Mouse (Mus musculus) thymus, postnatal 10 days (tissue): ENCODE measurements at regions not wholly inside any gene's neighbourhood (a gene's known extent, or its start where the extent isn't known, plus 50 kb on each side); places are given as distances from the start of the nearest gene placed in this dataset.
"Not testable (repeated sequence)": the region's sequence is repeated elsewhere in the genome, so short reads cannot be mapped to it uniquely, and the experiment has no call there.

ENCODE experiments used
- DNase-seq, 2 experiments: peaks; one replicate each; pipeline ENCODE4 v3.0.0; 2021; ENCODE audit warnings: low spot score in 2 of 2

GRCm38 (mm10) chr10:117567379-117568137 is 61.7 kb upstream of the Cpm start:
- no peak for DNase-seq

DNA sequence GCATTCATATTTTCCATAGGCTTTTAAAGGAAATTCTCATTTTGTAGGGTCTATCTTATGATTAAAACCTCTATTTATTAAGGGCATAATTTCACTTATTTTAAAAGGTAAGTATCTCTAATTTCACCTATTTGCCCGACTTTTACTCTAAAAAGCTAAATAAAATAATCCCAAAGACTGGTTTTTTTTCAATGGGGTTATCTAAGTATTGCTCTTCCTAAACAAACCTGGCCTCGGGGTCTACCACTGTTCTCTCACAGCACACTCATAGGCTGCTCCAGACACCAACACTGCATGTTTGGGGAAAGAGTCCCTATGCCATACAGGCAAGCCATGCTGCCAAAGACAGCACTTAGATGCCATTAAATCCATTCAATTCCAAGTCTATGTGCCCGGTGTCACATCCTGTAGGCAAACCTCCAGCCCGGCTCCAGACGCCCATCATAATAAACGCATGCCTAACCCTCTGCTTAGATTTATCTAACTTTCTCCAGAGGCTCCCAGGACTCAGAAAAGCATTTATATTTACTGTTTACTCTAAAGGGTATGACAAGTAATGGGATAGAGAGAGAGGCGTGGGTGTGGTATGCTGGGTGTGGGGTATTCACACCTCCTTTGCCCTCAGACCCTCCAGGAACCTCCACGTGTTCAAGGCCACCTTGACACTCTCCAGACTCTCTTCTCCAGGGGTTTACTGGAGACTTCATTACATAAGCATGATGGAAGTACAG is 62.5 kb upstream of the Cpm start:
- DNase-seq = no peak

- DNase-seq = no peak
Measured at GRCm38 (mm10) chr10:117566204-117566603, 63.1 kb upstream of the Cpm start.

DNA sequence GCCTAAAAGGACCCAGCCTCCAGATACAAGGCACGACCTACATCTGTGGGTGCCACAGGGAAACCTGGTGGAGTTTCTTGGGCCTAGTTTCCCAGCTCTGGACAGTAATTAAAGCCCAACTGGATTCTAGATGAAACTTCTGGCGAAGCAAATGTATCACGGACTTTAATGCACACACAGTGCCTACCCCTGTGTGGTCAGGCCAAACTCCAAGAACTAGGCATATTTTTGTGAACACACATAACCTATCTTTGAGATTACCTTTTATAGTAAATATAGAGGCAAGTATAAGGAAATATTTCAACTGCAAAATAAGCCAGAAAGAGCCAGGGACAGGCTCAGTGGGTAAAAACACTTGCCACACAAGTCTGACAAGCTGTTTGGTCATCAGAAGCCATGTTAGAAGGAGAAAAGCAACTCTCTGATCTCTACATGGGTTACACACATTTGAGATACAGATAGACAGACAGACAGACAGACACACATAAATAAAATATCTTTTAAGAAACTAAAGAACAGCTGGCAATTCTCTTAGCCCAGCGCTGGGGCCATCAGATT is 63.7 kb upstream of the Cpm start:
- DNase-seq = no peak

GRCm38 (mm10) chr10:117565110-117565509 is 64.2 kb upstream of the Cpm start:
- DNase-seq = no peak

DNA sequence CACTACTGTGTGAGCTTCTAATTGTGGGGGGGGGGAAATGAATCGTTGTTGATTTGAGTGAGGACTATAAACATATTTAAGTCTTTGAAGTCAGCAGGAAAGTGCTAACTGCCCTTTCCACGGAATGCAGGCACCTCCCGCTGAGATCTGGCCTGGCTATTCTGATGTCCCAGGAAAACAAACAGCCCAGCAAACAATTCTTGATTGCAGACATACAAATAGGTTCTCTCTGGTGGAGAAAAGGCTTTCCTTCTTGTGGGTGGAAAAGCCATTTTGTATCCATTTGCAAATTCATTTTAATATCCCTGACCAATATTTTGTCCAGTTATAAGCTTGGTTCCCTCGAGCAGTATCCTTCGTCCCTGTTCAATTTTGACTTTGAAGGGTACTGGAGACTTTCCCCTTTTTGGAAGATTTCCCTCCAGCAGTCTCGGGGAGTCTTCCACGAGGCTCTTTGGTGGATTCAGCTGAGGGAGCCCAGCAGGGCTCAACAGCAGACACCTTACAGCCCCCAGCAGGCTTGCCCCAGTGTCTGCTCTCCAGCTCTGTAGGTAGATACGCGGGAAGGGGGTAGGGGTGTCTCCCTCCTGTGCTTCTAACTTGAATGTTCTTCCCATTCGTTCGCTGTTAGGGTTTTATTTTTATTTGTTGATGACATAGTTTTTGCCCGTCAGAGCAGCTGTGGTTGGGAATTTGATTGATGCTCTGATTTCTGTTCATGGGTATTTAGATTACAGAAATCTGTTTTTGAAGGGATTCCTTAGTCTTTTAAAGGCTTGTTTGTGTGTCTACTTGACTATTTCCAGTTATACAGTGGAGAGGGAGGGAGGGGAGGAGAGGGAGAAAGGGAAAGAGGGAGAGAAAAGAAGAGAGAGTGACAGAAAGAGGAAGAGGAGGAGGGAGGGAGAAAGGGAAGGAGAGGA is 64.9 kb upstream of the Cpm start:
- DNase-seq = no peak

GRCm38 (mm10) chr10:117563429-117564117 is 65.7 kb upstream of the Cpm start:
- no peak for DNase-seq

DNA sequence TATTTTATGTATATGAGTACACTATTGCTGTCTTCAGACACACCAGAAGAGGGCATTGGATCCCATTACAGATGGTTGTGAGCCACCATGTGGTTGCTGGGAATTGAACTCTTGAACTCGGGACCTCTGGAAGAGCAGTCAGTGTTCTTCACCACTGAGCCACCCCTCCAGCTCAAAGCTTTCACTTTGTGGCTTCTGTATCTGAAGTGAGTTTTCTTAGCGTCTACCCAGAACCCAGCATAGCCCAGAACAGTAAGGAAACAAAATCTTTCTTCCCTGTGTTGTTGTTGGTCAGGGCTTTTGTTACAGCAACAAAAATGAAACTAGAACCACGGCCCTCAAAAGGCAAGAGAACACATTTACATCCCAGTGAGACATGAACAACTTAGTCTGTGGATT is 66.5 kb upstream of the Cpm start:
- DNase-seq = not testable (repeated sequence)

DNA sequence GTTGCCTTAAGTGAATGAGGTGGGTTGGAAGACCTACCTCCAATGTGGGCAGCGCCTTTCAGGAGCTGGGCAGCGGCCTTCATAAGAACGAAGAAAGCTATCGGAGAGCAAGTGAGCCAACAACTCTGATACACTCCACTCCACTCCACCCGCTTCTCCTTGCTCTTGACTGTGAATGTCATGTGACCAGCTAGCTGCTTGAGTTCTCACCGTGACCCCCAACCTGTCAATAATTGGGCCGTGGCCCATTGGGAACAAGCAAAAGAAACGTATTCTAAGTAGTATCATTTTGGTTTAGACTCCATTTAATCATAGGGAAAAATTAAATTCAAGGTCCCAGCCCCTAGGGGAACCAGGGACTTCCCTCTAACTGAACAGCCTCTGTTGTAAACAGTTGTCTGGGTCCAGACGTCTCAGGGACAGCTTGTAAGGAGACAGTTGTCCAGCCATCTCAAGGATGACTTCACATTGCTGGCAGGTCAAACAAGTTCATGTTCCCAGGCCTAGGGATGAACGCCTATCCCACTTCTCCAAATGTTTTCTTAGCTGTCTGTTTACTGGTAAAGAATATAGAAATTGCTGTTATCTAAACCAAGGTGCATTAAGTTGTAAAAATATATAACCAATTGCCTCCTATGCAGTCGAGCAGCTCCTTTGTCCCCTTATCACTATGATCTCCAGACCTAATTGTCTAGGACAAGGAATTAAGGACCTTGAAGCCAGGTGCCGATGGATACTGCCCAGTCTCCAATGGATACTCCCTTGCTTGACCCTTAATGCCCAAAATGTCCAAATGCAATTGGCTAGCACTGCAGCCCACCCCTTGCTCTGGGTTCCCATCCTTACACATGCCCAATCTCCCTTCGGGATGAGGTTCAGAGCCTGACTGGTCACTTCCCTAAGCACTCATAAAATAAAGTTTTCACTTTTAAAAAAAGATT is 67.1 kb upstream of the Cpm start:
- no peak for DNase-seq

DNA sequence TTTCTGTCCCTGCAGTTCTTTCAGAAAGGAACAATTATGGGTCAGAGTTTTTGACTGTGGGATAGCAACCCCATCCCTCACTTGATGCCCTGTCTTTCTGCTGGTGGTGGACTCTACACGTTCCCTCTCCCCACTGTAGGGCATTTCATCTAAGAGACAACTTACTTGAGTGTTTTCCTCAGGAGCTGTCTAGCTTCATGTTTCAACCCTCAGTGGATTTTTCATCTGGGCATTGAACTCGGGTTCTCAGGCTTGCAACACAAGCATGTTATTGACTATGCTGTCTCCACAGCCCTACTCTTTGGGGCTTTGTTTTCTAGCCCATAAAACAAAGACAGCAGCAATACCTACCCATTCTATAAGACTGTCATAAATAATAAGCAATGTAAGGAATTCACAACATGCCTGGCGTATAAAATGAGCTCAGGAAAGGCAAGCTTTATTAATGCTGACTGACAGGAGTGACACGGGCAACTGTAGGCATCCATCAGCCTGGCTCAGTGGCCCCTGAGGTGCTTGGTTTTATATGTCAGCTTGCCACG is 68.0 kb upstream of the Cpm start:
- DNase-seq = no peak

DNA sequence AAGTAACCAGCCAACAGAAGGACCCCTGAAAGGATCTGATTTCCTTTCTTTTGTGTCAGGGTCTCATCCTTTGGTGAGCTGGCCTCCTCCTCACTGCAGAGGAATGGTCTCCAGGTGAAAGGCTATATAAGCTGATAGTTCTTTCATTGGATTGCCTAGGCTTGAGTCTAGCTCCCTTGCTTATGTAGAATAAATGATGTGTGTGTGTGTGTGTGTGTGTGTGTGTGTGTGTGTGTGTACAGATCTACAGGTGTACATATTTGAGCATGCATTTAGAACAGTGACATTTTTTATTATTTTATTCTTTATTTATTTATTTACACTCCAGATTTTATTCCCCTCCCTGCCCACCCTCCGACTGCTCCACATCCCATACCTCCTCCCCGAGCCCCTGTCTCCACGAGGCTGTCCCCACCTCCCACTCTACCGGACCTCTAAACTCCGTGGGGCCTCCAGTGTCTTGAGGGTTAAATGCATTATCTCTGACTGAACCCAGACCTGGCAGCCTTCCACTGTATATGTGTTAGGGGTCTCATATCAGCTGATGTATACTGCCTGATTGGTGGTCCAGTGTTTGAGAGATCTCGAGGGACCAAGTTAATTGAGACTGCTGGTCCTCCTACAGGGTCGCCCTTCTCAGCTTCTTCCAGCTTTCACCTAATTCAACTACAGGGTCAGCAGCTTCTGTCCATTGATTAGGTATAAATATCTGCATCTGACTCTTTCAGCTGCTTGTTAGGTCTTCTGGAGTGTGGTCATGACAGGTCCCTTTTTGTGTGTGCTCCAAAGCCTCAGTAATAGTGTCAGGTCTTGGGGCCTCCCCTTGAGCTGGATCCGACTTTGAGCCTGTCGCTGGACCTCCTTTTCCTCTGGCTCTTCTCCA is 68.7 kb upstream of the Cpm start:
- no peak for DNase-seq

DNA sequence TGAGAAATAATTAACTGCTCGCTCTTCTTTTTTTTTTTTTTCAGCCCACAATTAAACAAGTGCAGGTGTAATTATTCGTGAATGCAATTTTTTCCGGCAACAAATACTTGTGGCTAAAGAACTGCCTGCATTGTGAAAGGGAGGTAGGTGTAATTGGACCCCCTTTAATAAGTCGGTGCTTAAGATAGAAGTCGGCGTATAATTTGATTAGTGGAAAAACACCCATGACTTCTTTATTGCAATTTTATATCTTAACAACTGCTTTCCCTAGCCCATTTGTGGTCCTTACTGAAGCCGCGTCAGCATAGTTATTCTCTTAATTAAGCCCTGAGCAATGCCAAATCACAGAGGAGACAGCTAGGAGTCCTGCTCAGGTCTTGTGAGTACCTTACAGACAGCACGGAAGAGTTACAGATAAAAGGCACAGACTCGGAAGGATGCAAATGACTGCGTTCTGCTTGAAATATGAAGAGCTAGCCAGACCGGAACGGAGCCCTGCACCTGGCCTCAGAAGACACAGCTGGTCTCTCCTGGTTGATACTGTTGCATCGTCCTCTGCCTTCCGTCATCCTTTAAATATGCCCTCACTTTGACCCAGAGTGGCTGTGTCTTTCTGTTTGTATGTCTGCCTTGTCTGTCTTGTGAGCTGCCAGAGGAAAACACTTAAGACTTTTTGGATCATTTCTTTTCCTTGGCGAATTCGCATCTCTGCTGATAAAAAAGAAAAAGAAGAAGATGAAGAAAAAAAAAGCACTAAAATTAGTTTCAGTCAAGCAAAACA is 69.5 kb upstream of the Cpm start:
- no peak for DNase-seq

DNA sequence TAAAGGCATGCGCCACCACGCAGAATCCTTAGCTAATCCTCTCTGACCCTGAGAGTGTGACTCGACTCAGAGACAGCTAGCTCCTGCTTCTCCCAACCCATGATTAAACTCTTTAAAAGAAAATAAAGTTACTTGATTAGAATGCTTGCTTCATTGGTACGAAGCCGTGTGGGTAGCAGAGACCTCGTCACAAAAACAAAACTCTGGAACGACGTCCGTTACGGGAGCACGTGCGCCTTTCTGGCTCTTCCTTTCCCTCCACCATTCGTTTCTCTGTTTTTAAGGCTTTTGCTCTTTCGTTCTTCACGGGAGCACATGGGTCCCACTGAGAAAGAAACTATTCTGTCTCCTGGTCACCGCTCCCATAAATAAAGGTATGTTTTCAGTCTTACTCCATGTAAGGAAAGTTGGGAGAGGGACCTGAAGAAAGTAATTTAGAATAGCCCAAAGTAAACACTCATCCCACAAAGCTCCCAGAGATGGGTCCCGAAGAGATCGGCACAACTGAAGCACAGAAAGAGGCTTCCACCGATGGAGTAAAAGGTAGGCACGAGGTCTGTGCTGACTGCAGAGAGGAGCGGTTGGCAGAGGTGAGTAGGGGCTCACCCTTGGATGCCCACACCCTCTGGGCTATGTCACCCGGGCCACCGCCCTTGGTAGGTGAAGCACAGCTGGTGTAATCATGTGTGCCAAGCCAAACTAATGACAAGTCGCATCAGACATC is 70.2 kb upstream of the Cpm start:
- DNase-seq = no peak

- DNase-seq = no peak
Measured at GRCm38 (mm10) chr10:117558292-117558800, 71.0 kb upstream of the Cpm start.

- DNase-seq = no peak
Measured at GRCm38 (mm10) chr10:117557666-117558065, 71.6 kb upstream of the Cpm start.

GRCm38 (mm10) chr10:117556851-117557542 is 72.3 kb upstream of the Cpm start:
- no peak for DNase-seq
